Mouse (Mus musculus) c-Kit-positive CD71-positive TER-119-negative erythroid progenitor cells, embryonic 14.5 days (primary cell): Measurements from ENCODE around the gene Cdca7l.

ENCODE experiments used
- DNase-seq: peaks from one replicate; pipeline ENCODE4 v3.0.0-alpha.2; 2013; ENCODE audit warnings: low read depth

The Cdca7l gene

DNA sequence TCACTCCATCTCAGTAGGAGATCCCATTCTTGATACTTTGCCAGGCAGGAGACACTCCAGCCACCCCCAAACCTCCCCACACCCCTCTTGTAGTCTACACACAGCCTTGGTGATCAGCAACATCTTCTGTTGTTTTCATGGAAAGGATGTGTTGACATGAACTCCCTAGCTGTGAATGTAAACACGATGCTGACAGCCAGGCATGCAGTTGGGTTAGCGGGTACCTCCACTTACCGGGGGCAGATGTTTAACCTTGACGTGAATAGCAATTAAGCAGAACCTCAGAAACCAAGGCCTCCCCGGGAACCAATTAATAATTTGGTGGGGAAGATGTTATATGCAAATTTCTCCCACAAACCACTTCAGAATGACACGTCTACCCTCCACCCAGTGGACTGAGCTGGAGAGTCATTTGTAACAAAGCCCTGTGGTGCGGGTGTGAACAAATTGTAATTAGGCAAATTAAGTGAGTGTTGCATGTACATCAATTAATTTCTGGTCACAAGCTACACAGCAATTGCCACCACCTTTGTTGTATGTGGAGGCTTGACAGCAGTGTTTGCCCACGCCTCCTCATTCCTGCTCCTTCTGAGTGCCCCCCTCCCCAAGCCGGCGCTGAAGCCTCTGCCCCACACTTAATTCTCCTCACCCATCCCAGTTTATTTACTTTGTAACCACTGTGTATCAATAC is 5.4 kb downstream of the Cdca7l start:
- DNase-seq = no peak

DNA sequence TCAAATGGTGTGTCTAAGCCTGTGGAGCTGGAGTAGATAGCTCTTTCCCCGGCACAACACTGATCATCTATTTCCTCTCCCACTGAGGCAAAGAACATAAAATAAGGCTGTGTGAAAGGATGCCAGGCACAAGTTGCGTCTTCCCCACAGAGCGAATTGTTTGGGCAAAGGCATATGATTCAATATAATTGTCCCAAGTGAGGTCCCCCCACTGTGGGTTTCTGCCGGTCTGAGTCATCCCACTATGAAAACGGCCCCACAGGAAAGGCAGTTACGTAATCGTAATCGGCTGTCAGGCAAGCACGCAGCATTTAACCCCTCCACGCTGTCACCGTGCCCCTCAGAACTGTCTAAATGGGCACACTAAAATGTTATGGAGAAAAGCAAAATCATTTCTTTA is 6.0 kb downstream of the Cdca7l start:
- DNase-seq = no peak

DNA sequence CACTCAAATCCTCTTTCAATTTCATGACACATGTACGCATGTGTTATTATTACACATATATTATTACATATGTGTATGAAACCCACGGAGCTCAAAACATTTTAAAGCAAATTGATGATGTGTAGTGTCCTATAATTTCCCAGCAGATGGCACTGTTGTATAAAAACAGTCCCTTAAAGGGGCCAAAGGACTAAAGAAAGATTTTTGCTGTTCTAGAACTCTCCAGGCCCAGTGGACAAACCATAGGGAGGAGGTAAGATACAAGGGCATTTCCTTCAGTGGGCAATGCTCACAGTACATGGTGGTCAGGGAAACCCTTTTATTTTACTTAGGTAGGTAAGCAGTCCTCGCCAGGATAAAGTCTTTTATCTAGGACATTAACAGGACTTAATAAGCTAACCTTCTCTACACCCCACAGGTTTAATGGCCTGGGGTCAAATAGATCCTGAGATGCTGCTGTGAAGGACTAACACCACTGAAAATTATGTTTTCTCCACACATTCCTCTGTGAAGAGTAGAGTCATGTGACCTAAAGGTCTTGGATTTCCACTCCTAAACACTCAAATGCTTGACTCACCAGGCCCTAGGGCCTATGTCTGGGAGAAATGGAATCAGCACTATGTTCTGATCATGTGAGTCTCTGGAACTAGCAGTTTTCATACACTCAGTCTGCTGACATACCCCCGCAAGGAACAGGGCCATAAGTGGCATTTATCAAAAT is 16.2 kb downstream of the Cdca7l start:
- DNase-seq = no peak

DNA sequence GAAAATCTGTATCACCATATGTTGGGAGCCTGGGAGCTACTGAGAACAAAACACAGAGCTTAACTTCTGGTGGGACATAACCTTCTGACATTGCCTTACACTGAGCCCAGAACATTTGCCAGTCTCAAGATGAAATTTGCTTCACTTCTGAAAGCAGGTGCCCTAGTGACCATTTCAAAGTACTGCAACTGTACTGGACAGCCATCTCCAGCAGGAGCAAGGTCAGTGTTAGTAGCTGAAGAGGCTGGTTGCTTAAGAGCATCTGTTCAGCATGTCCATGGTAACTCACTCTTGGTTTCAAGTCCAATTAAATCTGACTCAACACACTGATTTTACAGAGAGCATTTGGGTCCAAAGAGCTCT is 16.8 kb downstream of the Cdca7l start:
- no peak for DNase-seq

DNA sequence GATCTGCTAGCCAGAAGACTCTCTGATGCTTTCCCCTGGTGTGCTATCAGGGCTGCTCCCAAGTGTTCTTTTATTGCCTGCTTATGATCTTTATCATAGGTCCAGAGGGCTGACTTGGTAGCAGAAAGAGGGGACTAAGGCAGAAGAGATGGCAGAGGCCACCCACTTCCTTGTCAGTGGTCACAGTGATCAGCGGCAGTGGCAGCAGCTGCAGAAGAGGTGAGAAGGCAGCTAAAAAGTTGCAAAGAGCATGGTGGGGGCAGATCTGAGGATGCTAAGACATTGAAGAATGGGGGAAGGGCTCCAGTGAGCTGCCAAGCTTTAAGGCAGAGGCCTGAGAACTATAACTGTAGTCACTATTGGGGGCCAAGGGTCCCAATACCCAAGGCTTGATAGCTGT is 17.3 kb downstream of the Cdca7l start:
- no peak for DNase-seq

DNA sequence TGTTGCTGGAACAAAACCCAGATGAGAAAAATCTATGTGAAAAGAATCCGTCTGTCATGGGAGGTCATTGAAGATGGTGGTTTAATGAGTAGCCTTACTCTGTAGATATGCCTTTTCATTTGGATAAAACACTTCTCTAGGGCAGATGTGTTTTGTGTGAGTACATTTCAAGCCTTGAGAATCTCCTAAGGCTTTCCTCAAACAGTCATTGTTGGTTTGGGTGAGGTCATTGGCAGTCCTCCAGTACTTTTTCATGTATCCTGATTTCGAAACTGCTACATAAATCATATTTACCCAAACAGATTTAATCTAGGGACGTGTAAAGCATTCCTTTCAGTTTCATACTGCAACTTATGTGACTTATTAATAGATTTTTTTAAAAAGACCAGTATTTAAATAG is 24.3 kb downstream of the Cdca7l start:
- DNase-seq = no peak

DNA sequence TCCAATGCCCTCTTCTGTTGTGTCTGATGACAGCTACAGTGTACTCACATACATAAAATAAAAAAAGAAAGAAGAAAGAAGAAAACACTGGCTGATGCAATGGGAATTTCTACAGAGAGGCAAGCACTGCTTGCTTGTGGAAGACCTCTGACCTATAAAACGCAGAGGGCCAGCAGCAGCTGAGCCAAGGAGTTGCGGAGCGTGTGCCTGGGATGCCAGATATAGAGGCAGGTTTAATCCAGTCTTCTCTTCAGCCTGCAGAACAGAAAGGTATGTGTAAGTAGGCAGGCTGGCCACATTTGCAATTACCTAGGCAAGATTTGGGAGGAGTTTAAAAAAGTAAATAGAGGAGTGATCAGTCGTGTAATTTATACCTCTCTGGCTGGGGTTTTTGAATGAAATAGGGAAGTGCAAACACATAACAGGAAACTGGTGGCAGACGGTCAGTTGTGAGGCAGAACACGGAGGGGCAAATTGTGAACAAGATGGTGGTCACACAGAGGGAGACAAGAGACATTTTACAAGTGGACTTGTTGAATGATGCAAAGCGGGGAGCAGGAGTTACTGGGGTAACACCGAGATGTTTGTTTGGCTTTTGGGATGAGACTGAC is 27.4 kb downstream of the Cdca7l start:
- DNase-seq = no peak

DNA sequence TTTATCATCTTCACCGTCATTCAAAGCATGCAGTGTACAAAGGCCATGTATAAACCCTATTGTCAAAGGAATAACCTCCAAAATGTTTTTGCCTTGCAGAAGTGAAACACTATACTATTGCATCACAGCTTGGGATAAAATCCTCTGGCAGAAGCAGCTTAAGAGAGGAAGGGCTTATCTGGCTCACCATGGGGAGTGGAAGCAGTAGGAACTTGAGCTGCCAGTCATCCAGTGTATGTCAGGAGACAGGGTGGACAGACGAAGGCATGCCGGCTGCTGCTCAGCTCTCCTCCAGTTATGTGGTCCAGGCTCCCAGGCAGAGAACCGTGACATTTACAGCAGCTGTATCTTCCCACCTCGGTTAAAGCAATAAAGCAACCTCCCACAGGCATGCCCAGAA is 28.1 kb downstream of the Cdca7l start:
- DNase-seq = no peak

DNA sequence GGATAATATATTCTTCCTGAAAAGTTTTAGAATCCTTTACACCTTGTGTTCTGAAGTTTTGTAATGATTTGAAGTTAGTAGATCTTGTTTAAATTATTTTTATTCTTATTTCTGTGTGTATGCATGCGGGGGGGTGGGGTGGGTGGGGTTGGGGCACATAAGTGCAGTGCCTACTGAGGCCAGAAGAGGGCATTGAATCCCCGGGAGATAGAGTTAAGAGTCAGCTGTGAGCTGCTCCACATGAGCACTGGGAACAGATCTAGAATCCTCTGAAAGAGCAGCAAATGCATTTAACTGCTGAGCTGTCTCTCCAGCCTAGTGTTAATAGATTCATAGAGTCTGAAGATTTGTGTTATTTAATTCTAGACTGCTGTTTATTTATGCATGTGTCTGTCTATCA is 30.6 kb downstream of the Cdca7l start:
- no peak for DNase-seq

DNA sequence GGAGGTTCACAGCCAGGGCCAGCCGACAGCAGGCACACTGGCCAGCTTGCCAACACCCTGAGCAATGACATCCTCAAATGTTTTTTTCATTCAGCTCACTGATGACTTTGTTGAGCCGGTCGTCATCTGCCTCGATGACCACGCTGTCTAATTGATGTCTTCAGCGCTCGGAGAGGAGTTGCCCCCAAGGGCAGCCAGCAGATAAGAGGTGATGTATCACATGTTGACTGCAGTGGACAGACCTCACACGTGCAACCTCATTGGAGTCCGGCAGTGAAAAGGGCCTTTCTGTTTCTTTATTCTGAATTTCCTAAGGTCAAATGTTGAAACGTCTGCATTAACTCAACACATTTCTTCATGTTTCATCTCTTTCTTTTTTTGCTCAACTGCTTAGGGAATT is 31.3 kb downstream of the Cdca7l start:
- no peak for DNase-seq

DNA sequence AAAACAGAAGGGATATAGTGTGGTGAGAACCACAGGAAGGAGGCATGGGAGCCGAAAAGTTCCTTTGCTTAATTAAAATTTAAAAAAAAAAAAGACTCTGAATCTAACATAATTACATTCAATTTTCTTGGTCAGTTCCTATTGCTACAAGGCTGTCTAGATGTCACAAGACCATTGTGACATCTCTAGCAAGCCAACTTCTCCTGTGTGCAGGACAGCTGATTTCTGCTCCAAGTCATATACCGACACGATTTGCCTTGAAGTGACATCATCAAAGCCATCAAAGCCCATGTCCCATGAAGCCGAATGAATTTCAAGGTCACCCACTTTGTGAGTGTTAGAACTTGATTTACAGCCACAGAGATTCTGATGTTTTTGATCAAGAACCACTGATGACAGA is 33.3 kb downstream of the Cdca7l start:
- DNase-seq = no peak

DNA sequence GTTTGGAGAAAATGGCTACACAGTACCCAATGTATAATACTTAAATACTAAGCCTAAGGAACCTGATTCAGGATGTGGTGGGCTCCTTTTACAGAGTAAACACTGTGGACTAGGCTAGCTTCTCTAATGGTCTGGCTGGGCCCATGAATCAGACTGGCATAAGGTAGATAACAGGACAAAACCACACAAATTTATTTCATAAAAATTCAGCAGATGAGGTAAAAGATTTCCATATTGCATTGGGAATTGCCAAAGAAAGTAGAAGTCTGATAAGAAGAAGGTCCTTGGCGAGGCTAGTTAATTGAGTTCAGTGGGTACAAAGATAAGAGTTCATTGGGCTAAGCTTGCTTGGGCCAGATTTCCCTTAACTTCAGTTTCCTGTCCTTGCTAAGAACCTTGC is 36.6 kb downstream of the Cdca7l start:
- DNase-seq = no peak

DNA sequence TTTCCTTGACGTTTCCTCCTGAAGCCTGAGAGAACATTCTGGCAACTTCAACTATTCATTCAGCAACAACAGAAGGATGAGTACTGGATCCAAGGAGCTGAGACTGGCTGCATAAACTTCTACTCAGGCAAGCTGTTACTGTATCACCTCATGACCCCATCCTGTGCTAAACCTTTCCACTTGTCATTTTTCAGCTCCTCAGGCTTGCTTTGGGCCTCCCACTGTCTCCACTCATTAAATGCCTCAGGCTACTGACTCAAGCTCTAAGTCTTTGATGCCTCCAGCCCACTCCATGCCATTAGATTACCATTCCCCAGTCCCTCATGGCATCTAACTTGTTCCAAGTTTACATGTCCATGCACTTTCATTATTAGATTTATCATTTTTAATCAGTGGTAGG is 38.6 kb downstream of the Cdca7l start:
- no peak for DNase-seq

DNA sequence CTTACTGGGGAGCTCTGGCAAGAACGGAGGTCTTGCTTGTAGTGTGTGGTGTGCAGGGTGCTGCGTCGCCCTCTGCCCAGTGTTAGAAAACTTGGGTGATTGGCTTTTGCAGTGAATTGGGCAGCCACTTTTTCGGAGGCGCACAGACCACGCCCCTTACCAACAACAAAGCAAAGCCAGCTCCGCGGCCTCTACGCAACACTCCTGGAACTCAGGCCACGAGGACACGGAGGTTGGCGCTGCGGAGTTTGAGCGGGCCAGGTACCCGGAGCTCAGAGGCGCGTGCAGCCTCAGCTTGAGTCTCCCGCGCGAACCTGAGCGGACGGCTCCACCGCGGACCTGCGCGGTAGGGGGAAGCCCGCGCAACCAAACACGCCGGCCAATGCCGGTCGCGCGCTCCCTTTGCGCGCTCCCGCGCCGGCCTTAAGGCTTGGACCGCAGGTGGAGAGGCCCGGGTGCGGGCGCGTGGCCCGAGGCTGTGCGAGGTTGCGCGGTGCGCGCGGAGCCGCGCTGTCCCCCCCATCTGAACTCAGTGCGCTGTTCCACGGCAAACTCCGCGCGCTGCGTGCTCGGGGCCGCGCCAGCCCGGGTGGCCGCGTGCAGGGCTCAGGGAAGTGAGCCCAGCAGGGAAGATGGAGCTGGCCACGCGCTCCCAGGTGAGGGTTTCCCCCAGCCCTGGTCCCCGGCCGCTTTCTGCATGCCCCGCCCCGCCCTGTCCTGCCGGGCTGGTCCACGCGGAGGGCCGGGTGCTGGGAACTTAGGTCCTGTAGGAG is 39.4 kb downstream of the Cdca7l start:
- DNase-seq = peak; percentile 34

DNA sequence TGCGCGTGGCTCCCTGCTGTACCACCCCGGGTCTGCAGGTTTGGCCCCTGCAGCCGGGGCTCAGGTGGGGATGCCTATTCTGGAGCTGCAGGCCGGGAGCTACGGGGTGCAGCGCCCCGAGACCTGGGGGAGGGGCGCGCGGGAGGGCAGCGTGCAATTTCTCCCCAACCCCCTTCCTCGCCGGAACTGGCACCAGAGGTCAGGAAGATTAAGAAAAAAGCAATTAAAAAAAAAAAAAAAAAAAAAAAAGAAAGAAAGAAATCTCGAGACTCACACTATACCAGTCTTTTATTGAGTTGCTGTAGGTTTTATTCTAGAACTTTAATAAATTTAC is 40.0 kb downstream of the Cdca7l start:
- no peak for DNase-seq

DNA sequence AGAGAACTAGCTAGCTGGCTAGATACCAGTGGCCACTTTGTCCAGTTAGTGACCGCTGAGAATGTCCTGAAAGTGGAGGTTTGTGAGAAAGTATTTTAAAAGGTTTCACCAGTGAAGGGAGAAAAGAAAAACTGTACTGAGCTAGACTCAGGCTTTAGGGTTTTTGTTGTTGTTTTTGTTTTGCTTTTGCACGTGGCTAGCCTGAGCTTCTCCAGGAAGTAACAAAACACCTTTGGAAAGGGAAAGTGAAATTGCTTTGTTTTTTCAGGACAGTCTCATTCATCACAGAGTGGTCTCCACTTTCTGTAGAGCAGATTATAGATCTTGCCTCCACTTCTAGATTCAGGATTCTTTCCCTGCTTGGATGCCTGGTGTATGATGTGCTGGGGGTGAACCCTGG is 40.8 kb downstream of the Cdca7l start:
- no peak for DNase-seq

DNA sequence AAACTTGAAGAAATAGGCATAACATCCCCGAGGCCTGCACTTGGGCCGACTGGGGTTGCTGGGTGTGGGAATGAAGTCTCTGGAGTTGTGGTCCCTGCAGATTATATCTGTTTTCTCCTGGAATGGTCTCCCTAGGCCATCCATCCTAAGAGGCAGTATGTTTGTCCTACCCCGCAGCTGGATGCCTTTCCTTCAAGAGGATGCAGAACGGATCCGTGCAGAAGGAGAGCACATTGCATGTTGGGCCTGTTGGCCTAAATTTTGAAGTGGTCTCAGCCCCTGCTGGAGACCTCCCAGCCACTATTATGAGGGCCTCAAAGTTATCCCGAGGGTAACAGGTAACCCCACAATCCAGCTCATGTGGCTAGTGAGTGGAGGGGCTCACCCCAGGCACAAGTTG is 44.5 kb downstream of the Cdca7l start:
- DNase-seq = no peak

DNA sequence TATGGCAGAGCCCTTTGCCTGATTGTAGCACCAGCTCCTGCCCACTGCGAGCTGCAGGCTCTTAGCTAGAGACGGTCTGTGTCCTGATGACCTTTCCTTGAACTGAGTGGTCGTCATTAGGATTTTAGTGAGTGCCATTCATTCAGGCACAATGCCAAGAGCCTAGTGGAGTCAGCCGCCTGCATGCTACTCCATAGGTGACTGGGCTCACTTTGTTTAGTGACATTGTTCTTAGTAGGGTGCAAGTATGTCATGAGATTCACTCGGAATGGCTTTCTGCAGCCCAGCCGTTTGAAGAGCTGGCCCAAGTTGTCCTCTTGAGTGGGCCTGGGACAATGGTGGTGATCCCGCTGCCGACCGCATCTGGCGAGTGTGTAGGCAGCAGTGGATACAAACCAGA is 46.4 kb downstream of the Cdca7l start:
- DNase-seq = no peak

DNA sequence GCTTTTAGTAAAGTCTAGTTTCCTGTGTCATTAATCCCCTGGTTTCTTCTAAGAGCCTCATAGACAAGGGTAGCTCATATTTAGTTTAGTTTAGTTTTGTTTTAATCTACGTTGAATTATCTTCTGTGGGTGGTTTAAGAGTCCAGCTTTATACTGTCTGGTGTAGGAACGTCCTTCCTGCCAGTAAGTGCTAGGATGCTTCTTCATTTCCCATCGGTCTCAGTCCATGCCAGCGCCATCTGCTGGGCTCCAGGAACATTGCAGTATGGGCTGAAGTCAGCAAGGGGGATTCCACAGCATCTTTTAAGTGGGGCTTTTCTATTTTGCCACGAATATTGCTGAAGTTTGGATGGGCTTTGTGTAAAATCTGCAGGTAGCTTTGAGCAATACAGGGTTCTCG is 49.2 kb downstream of the Cdca7l start:
- no peak for DNase-seq

DNA sequence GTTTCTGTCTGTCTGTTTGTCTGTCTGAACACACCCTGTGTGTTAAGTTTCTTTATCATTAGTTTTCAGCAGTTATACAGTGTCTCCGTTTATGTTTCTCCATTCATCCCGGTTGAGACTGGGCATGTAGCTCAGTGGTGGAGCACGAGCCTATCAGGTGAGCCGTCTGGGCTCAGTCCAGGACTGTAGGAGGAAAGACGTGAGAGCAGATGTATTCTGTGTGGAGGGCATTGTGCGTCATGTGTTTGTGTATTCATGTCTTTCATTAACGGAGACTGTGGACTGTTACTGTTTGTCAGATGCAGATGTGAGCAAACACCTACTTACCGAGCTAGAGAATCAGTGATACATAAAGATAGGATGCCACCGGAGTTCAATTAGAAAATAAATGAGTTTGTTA is 52.9 kb downstream of the Cdca7l start:
- DNase-seq = no peak

DNA sequence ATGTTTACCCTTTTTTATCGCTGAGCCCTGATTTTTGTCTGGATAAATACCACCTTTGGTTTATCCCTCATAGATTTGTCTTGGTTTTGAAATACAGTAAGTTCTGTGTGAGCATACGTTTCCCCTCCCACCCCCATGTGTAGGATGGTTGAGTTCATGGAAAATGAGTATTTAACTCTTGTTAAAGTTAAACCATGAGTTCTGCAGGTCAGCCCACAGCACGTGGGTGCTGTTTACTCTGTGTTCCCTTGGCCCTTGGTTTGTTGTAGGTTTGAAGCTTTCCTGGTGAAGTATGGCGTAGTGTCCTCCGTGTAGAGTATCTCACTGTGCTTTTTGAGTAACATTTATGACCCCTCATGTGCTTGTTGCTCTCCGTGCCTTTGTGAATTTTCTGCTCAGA is 53.8 kb downstream of the Cdca7l start:
- no peak for DNase-seq

DNA sequence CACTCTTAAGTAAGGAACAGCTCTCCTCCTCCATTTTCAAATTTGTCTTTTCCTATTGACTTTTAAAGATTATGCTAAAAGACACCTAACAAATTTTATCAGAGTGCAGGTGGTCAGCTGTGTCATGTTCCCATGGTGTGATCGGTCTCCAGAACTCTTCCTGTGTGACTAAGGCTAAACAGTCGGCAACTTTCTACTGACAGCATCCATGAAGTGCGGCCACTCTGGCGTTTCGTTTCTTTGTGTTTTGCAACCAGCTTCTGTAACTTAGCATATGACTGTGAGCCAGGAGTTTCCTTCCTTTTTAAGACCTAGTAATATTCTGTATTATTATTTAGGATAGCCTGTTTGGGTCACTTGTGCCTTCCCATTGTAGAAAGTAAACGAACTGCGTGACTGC is 56.8 kb downstream of the Cdca7l start:
- no peak for DNase-seq

DNA sequence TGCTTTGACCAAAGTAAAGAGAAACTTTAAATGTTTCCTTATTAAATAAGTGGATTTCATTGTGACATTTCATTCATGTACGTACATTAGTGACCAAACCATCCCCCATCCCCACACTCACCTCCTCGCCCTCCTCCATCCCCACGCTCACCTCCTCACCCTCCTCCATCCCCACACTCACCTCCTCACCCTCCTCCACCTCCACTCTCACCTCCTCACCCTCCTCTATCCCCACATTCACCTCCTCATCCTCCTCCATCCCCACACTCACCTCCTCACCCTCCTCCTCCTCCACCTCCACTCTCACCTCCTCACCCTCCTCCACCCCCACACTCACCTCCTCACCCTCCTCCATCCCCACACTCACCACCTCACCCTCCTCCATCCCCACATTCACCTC is 57.2 kb downstream of the Cdca7l start:
- DNase-seq = no peak
